Mouse (Mus musculus) adrenal gland, postnatal 4 days (tissue): Measurements from ENCODE around the gene 9130019O22Rik. TPM values are rescaled to one million over a fixed set of nuclear protein-coding genes. Genes with fewer than 3 reads are reported as not detected.
"Not testable (repeated sequence)": the region's sequence is repeated elsewhere in the genome, so short reads cannot be mapped to it uniquely, and the experiment has no call there.

Experiments
- DNase-seq, 2 experiments: peaks; one replicate each; pipeline ENCODE4 v3.0.0; 2021 to 2022; ENCODE audit warnings: low spot score in 2 of 2, mixed read lengths in 2 of 2
- long read RNA-seq, 2 experiments: library from polyadenylated mRNA; stranded (forward); transcript quantifications; one replicate each; pipeline ENCODE4 v2.0.0; 2021
- total RNA-seq, 2 experiments: library from RNA; stranded (reverse); gene quantifications; 2 replicates each; pipeline ENCODE4 v1.2.3; 2021

9130019O22Rik gene
- total RNA-seq = 1 to 10 TPM; 5.2 to 5.7 TPM
- long read RNA-seq, experiment 1, partial matches to known transcripts = 0 of 1 reads
- long read RNA-seq, experiment 1, other reads (novel, unspliced or antisense) = 1 of 1 reads
- long read RNA-seq, experiment 2, partial matches to known transcripts = 1 of 6 reads
- long read RNA-seq, experiment 2, other reads (novel, unspliced or antisense) = 4 of 6 reads

- DNase-seq = peak; percentile 56 to 76
Observed at GRCm38 (mm10) chr7:127386641-127387392, at the start of gene 9130019O22Rik. Gene 9130019O22Rik (minus strand): TSS chr7:127387166.

- no peak for DNase-seq
Observed at GRCm38 (mm10) chr7:127435206-127435605, 48.2 kb upstream of the 9130019O22Rik start.

GRCm38 (mm10) chr7:127426354-127426753 is 39.4 kb upstream of the 9130019O22Rik start:
- DNase-seq = no peak

- no peak for DNase-seq
Observed at GRCm38 (mm10) chr7:127425911-127426310, 38.9 kb upstream of the 9130019O22Rik start.

GRCm38 (mm10) chr7:127425291-127425690 is 38.3 kb upstream of the 9130019O22Rik start:
- no peak for DNase-seq

GRCm38 (mm10) chr7:127422247-127422646 is 35.3 kb upstream of the 9130019O22Rik start:
- DNase-seq = no peak

- peak; percentile 88 to 92 for DNase-seq
Observed at GRCm38 (mm10) chr7:127421388-127422191, 34.6 kb upstream of the 9130019O22Rik start, which contains the start of gene Zfp688. Gene Zfp688 (minus strand): TSS chr7:127422068.

- DNase-seq = no peak
Observed at GRCm38 (mm10) chr7:127411418-127411817, 24.5 kb upstream of the 9130019O22Rik start.

- DNase-seq = peak; percentile 59 to 79
Observed at GRCm38 (mm10) chr7:127406002-127406987, 19.3 kb upstream of the 9130019O22Rik start, which contains the start of gene Zfp764. Gene Zfp764 (minus strand): TSS chr7:127406822.

- DNase-seq = not testable (repeated sequence)
Observed at GRCm38 (mm10) chr7:127404101-127404500, 17.1 kb upstream of the 9130019O22Rik start.

GRCm38 (mm10) chr7:127402980-127403379 is 16.0 kb upstream of the 9130019O22Rik start:
- no peak for DNase-seq

- DNase-seq = no peak
Observed at GRCm38 (mm10) chr7:127400355-127400754, 13.4 kb upstream of the 9130019O22Rik start.

GRCm38 (mm10) chr7:127393944-127394333 is 7.0 kb upstream of the 9130019O22Rik start:
- DNase-seq = no peak

- DNase-seq = peak; percentile 76 to 91
Observed at GRCm38 (mm10) chr7:127393157-127393943, 6.4 kb upstream of the 9130019O22Rik start, which contains the start of gene E430018J23Rik. Gene E430018J23Rik (minus strand): TSS chr7:127393629.

GRCm38 (mm10) chr7:127392251-127392824 is 5.4 kb upstream of the 9130019O22Rik start:
- no peak for DNase-seq

GRCm38 (mm10) chr7:127391538-127391937 is 4.6 kb upstream of the 9130019O22Rik start:
- DNase-seq = no peak

GRCm38 (mm10) chr7:127390306-127390705 is 3.3 kb upstream of the 9130019O22Rik start:
- no peak for DNase-seq

GRCm38 (mm10) chr7:127388201-127388600 is 1.2 kb upstream of the 9130019O22Rik start:
- not testable (repeated sequence) for DNase-seq

- DNase-seq = not testable (repeated sequence)
Observed at GRCm38 (mm10) chr7:127385560-127385959, 1.4 kb downstream of the 9130019O22Rik start.
